Mouse (Mus musculus) left cerebral cortex, postnatal 10 days (tissue): ENCODE measurements around the gene Agps. TPM values are rescaled to one million over a fixed set of nuclear protein-coding genes. Genes with fewer than 3 reads are reported as not detected.
"Not testable (repeated sequence)": the region's sequence is repeated elsewhere in the genome, so short reads cannot be mapped to it uniquely, and the experiment has no call there.

ENCODE experiments used
- DNase-seq, 2 experiments: peaks; one replicate each; pipeline ENCODE4 v3.0.0; 2021 to 2022; ENCODE audit warnings: low spot score in 2 of 2, mixed read lengths in 1 of 2; ENCODE audit errors: extremely low spot score in 1 of 2
- intact Hi-C: fragments of 180-260 bp; cut with DNase I; formaldehyde crosslinking; loops from one replicate; pipeline ENCODE4 v1.15.1; 2025
- total RNA-seq, 2 experiments: library from RNA; stranded (reverse); gene quantifications; 2 replicates each; pipeline ENCODE4 v1.2.3; 2021

Agps gene
- total RNA-seq, 2 experiments from 2014 or later: 60.4 to 62.3 TPM

DNA sequence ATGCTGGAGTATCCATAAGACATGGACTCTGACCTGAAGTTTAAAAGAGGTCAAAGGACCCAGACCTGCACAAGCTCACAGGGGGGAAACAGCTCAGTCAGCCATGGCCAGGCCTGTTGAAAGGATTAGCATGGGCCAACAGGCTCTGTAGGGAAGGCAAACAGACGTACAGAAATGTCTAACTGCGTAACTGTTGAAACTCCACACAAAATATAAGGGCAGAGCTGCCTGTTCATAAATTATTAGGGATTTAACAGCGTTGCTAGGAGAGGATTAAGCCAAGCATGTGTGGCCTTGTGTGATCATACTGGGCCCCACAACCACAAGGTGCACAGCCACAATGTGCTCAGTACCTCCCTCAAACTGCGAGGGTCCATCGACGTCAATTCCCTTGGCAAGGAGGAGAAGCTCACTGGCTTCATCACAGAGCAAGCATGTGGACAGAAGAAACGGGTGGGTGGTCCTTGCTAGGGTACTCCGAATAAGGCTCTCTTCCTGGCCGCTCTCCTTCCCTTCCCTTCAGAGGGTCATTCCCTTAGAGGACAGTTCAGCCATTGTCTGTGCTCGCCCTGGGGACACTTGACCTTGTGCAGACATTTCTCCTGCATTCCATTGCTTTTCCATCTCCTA lies 131.3 kb downstream of the Agps start:
- DNase-seq: no peak
- intact Hi-C loops: loop anchor here (5.0 to 10.0 kb wide), 2 partner anchors 179 to 356 kb away; no protein-coding TSS in a partner anchor

DNA sequence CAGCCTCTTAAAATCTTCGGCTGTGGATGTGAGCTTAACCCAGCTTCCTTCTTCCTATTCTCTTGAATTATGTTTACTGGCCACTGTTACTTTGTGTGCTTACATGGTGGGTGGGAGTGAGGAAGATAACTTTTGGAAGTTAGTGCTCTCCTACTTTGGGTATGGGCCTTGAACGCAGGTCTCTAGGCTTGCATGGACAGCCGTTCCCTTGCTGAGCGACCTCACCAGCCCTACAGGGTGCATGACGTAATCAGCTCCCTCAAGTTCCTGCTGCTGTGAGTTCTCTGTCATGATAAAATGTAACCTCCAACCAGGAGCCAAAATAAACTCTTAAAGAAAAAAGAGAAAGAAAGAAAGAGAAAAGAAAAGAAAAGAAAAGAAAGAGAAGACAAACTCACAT lies 132.1 kb downstream of the Agps start:
- no peak for DNase-seq
- intact Hi-C loops: loop anchor here (2.0 to 10.0 kb wide), 3 partner anchors 81 to 357 kb away; no protein-coding TSS in a partner anchor

DNA sequence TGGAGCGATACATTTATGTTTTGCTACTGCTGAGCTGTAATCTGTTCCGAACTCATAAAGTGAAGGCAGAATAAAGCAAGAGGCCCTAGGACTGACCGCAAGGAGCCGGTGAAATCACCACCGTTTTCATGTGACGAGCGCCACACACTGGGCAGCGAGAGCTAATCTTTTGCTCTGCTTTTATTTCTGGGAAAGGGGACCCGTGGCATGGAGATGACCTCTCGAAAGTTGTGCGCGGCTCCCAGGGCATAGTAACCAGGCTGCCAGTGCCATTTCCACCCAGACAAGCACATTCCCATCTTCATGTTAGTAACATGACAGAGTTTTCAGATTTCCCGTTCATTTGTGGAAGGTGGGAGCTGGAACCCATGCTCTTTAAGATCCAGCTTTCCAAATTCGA lies 132.5 kb downstream of the Agps start:
- intact Hi-C loops: loop anchor here (2.0 to 10.0 kb wide), 3 partner anchors 82 to 357 kb away; no protein-coding TSS in a partner anchor
- DNase-seq: peak; percentile 36 to 80

DNA sequence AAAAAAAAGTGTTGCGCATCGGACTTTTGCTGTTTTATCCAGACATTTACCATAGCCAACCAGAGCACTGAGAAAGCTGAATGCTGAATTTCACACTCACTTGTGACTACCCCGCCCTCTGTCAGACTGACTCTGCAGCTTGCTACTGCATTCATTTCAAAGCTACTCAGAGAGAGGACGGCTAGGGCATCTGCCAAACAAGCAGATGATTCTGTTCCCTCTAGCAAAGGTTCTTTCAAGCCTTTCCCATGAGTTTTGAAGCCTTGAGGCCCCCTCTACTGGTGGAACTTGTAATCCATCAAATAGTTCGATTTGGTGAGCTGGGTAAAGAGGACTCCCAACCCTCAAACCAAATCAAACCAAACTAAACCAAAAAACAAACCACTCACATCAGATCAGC lies 133.0 kb downstream of the Agps start:
- DNase-seq: peak; percentile 66 to 77
- intact Hi-C loops: loop anchor here (2.0 to 10.0 kb wide), 3 partner anchors 82 to 358 kb away; no protein-coding TSS in a partner anchor

DNA sequence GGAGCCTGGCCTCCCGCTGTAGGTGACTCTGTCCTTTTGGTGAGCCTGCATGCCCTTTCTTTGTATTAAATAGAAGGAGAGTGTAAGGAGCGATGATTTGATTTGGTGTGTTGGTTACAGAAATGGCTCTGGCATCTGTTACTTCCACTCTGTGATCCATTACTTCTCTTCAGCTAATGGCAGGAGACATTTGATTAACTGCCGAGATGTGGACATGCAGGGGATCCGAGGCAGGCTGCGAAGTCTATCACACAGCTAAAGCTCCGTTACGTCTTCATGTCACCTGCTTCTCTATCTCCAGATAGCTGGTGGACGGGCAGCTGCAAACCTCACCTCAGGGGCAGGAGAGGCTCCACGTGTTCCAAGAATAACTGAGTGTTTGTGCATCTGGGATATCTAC lies 142.2 kb downstream of the Agps start:
- intact Hi-C loops: no loop called here
- DNase-seq: no peak

DNA sequence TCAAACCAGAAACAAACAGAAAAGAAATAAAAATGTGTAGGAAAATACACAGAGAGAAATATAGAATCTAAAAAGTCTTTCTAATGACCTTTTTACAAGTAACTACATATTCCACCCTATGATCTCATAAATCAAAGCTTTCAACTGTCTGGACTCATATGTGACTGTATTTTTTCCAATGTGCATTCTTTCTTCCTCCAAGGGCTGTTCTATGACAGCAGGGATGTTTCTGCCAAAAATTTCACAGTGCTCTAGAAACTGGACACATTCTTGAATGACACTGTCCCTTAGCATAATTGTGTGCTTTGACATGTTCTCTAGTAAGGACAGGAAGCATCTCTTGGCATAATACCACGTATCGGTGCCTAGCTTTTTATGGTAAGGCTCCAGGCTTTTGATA lies 144.1 kb downstream of the Agps start:
- DNase-seq, intact Hi-C loops: not testable (repeated sequence)

DNA sequence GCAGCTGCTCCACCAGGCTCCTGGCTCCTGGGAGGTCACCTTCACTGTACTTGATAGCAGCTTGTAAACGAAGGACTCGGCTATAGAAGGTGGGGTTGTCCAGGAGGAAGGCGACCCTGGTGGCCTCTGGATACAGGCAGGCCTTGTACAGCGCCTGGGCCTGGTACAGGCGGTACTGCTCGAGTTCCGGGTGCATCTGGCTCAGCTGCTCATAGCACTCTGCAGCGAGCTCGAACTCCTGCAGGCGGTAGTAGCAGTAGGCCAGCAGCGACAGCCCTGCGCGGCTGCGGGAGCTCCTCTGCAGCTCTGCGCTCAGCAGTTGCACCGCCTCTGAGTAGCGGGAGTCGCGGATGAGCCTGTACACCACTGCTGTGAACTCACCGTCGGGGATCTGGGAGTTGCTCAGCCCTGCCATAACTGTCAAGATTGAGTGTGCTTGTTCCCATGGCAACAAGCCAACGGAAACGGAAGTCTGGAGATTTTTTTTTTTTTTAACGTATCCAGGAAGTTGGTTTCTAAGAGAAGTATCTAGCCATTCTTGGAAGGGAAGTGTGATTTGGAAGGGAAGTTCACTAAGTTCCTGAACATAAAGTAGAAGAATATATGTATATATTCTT lies 145.9 kb downstream of the Agps start, which contains the start of gene Ttc30a2:
Gene Ttc30a2 (minus strand): TSS at position 419 of the 617 bp plus-strand sequence.
- peak in 1 of 2 experiments; percentile 78 for DNase-seq

More for the DNA sequence above, 145.9 kb downstream of the Agps start, which contains the start of gene Ttc30a2:
- intact Hi-C loops: not testable (repeated sequence)

Other genes with a start within 250 kb of the Agps start
- gene Hnrnpa3, start 172.9 kb upstream of the Agps start, total RNA-seq: 100 to 1,000 TPM; 329 to 339 TPM
- 1 to 10 TPM; 9.7 to 9.8 TPM for gene Nfe2l2, start 127.5 kb upstream of the Agps start, total RNA-seq
- gene Ttc30b, start 106.4 kb downstream of the Agps start, total RNA-seq: 10 to 100 TPM; 10.9 to 11.8 TPM
- gene Ttc30a2, start 146.0 kb downstream of the Agps start, total RNA-seq: under 1 TPM; 0.15 to 0.63 TPM
- 1 to 10 TPM; 2.9 to 3.9 TPM for gene Ttc30a1, start 149.8 kb downstream of the Agps start, total RNA-seq